In the genomic region with DNA sequence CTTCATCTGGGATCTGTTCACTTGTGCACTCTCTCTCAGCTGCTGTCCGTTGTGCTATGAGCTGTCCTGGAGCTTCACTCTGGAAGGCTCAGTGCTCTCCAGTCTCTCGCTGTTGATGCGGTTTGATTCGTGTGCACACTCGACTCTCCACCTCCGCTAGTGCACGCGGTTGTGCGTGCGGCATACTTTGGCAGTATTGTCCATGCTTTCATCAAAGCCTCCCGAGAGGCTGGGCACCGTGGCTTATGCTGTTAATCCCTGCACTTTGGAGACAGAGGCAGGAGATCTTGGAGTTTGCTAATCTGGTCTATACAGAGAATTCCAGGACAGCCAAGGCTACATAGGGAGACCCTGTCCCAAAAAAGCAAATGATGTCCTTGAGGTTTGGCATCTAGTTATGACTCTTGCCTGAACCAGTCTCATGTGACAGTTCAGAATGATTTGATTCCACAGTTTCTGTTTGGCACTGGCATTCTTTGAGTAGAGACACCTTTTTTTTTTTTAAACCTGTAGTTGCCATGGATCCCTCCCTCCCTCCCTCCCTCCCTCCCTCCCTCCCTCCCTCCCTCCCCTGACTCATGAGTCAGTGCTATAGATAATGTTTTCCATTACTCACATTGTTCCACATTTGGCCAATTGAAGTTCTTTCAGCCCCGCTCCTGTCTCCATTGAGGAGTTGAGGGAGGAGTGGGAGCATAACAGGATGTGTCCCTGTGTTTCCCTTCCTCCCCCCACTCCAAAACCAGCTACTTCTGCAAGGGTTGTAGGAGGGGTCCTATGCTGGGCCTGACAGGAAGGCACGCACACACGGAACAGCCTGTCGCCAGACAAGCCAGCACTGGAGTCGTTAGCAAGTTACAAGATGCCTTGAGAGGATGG, we compare ENCODE assay signal across 8 mouse cellular contexts.
A peak's percentile ranks its signal among the peaks of the same experiment; 100 is the strongest.
DNase-seq lines count a peak whose midpoint lies in the region; ATAC-seq lines count a peak whose summit lies in the region.

No protein-coding gene starts in this region.

- H3K9me3 ChIP-seq in embryonic facial prominence, embryonic 12.5 days, result no peaks in the 10 kb centered on the region
- no peaks in the 10 kb centered on the region for H3K9me3 ChIP-seq in hindbrain, embryonic 13.5 days
- H3K9me3 ChIP-seq in stomach, embryonic 15.5 days, result no peaks in the 10 kb centered on the region

- no peak overlapping the region for H3K4me3 ChIP-seq in embryonic facial prominence, embryonic 12.5 days
- no peak overlapping the region for H3K4me3 ChIP-seq in hindbrain, embryonic 13.5 days
- no peak overlapping the region for H3K4me3 ChIP-seq in stomach, embryonic 15.5 days (replicated peaks)

- no peaks in the 10 kb centered on the region for H3K27me3 ChIP-seq in embryonic facial prominence, embryonic 12.5 days
- H3K27me3 ChIP-seq in hindbrain, embryonic 13.5 days, result no peaks in the 10 kb centered on the region
- no peaks in the 10 kb centered on the region for H3K27me3 ChIP-seq in stomach, embryonic 15.5 days (replicated peaks)

- H3K27ac ChIP-seq in embryonic facial prominence, embryonic 12.5 days, result peak overlapping the region; percentile 37; the same call in 1 of the 2 replicates
- H3K27ac ChIP-seq in hindbrain, embryonic 13.5 days, result peak overlapping the region; percentile 88
- H3K27ac ChIP-seq in stomach, embryonic 15.5 days, result peak overlapping the region; percentile 28; the same call in 1 of the 2 replicates

- no peak overlapping the region for H3K9ac ChIP-seq in embryonic facial prominence, embryonic 12.5 days
- H3K9ac ChIP-seq in hindbrain, embryonic 13.5 days, result no peak overlapping the region
- H3K9ac ChIP-seq in stomach, embryonic 15.5 days, result no peak overlapping the region

- DNase-seq in left cerebral cortex, adult 8-10 months (ENCODE audit: low spot score in 2 of 2), result peak; percentile 28 to 76
- DNase-seq in left cerebral cortex, adult 11 months (ENCODE audit: low spot score), result no peak
- peak; percentile 34 for DNase-seq in T-cell, adult 2 months (ENCODE audit: low spot score)
- peak; percentile 36 for DNase-seq in lung, postnatal 36 days
- DNase-seq in embryo, embryonic 11 days, result no peak

- ATAC-seq in embryonic facial prominence, embryonic 12.5 days (ENCODE audit: insufficient number of reproducible peaks, insufficient read depth, low FRiP score, low TSS enrichment), result no peak
- ATAC-seq in hindbrain, embryonic 13.5 days (ENCODE audit: low FRiP score), result no peak
- no peak for ATAC-seq in stomach, embryonic 15.5 days (ENCODE audit: insufficient read depth, low FRiP score, low read depth)

- H3K4me2 ChIP-seq in embryonic facial prominence, embryonic 12.5 days (replicated peaks), result no peak overlapping the region
- no peak overlapping the region for H3K4me2 ChIP-seq in hindbrain, embryonic 13.5 days
- H3K4me2 ChIP-seq in stomach, embryonic 15.5 days, result no peak overlapping the region

- H3K36me3 ChIP-seq in embryonic facial prominence, embryonic 12.5 days, result peaks cover 5% of the 10 kb centered on the region; the same call in 1 of the 2 replicates
- H3K36me3 ChIP-seq in hindbrain, embryonic 13.5 days, result peaks cover 4% of the 10 kb centered on the region; the same call in 1 of the 2 replicates
- H3K36me3 ChIP-seq in stomach, embryonic 15.5 days, result no peaks in the 10 kb centered on the region

- 81% methylated on average over 17 of the region's 17 CpGs for WGBS in embryonic facial prominence, embryonic 12.5 days
- 73% methylated on average over 17 of the region's 17 CpGs for WGBS in hindbrain, embryonic 13.5 days
- WGBS in stomach, embryonic 15.5 days, result 74% methylated on average over 17 of the region's 17 CpGs

- peaks cover 45% of the 10 kb centered on the region for H3K4me1 ChIP-seq in embryonic facial prominence, embryonic 12.5 days
- H3K4me1 ChIP-seq in hindbrain, embryonic 13.5 days (replicated peaks), result peaks cover 95% of the 10 kb centered on the region
- H3K4me1 ChIP-seq in stomach, embryonic 15.5 days, result peaks cover 36% of the 10 kb centered on the region

Comparison
In these comparisons a context has a peak if more than half of its experiments do, and no peak if none do; other contexts are left out.
1. DNase-seq: peak in left cerebral cortex, adult 8-10 months (2 of 2), T-cell, adult 2 months (single experiment) and lung, postnatal 36 days (single experiment); none in left cerebral cortex, adult 11 months (single experiment) and embryo, embryonic 11 days (single experiment).
2. H3K27ac ChIP-seq: peak in every context shown above with its lines; median percentile 88 in hindbrain, embryonic 13.5 days; 37 in embryonic facial prominence, embryonic 12.5 days; 28 in stomach, embryonic 15.5 days.